Mouse (Mus musculus): ENCODE results near the gene Pdik1l. TPM values are rescaled to one million over a fixed set of nuclear protein-coding genes. Genes with fewer than 3 reads are reported as not detected.
A peak's percentile ranks its signal among the peaks of the same experiment; 100 is the strongest.

Gene Pdik1l
- polyA plus RNA-seq, 2 experiments = 9.6 to 18.4 TPM

DNA sequence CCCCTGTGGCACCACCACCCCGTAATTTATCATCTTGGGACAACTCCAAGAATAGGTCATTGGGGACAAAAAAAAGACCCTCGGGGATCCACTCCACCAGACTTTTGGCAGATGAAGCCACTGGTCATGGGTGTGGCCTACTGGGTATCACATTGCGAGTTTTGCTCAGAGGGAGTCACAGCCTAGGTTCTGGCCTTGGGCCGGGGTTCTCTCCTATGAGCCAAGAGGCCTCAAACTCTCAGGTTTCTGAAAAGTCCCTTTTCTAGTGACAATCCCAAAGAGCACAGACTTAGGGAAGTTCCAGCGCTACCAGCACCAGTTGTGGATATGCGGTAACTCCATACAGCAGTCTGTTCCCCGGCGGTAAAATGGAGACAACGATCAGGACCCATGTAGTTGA is 23.0 kb upstream of the Pdik1l start:
- no peak overlapping the region for H3K9ac ChIP-seq (ENCODE audit: low read depth, low read length, severe bottlenecking)
- no peak for TF ChIP-seq POLR2A (IDR thresholded peaks at IDR 0.05; ENCODE audit: borderline replicate concordance, extremely low read depth, insufficient read depth, insufficient read length)
- H3K36me3 ChIP-seq (ENCODE audit: control insufficient read depth, insufficient read depth, low read length) = no peaks in the 10 kb centered on the region
- no peaks in the 10 kb centered on the region; the same call in 1 of the 2 replicates for H3K9me3 ChIP-seq (ENCODE audit: control insufficient read depth, low read length)
- WGBS = 84% methylated on average over 9 of the region's 9 CpGs
- ATAC-seq (ENCODE audit: low FRiP score, low read depth) (no peak), DNase-seq (ENCODE audit: low spot score) (no peak)
- no peak overlapping the region for H3K4me3 ChIP-seq (replicated peaks; ENCODE audit: low read length)
- no peak overlapping the region for H3K27ac ChIP-seq (replicated peaks; ENCODE audit: low read depth, low read length)
- peaks cover 14% of the 10 kb centered on the region for H3K4me1 ChIP-seq (ENCODE audit: control insufficient read depth, insufficient read depth, low read length)
- no peaks in the 10 kb centered on the region for H3K27me3 ChIP-seq (ENCODE audit: control insufficient read depth, insufficient read depth, low read length)
- H3K4me2 ChIP-seq (replicated peaks; ENCODE audit: low read depth, low read length, severe bottlenecking) = no peak overlapping the region

- H3K4me2 ChIP-seq (replicated peaks; ENCODE audit: low read depth, low read length, severe bottlenecking) = no peak overlapping the region
- H3K4me1 ChIP-seq (ENCODE audit: control insufficient read depth, insufficient read depth, low read length) = peaks cover 14% of the 10 kb centered on the region
- no peaks in the 10 kb centered on the region for H3K27me3 ChIP-seq (ENCODE audit: control insufficient read depth, insufficient read depth, low read length)
- no peaks in the 10 kb centered on the region for H3K36me3 ChIP-seq (ENCODE audit: control insufficient read depth, insufficient read depth, low read length)
- H3K9ac ChIP-seq (ENCODE audit: low read depth, low read length, severe bottlenecking) = no peak overlapping the region
- no peak overlapping the region for H3K27ac ChIP-seq (replicated peaks; ENCODE audit: low read depth, low read length)
- no peak for TF ChIP-seq POLR2A (IDR thresholded peaks at IDR 0.05; ENCODE audit: borderline replicate concordance, extremely low read depth, insufficient read depth, insufficient read length)
- no peak for DNase-seq (ENCODE audit: low spot score)
- 85% methylated on average over 7 of the region's 7 CpGs for WGBS
- ATAC-seq (ENCODE audit: low FRiP score, low read depth) = no peak
- no peaks in the 10 kb centered on the region; the same call in 1 of the 2 replicates for H3K9me3 ChIP-seq (ENCODE audit: control insufficient read depth, low read length)
- H3K4me3 ChIP-seq (replicated peaks; ENCODE audit: low read length) = no peak overlapping the region
Measured at GRCm38 (mm10) chr4:134310106-134310505, 22.4 kb upstream of the Pdik1l start.

- Histone ChIP-seq H3K4me2 (replicated peaks; ENCODE audit: low read depth, low read length, severe bottlenecking) (no peak overlapping the region; the same call in 1 of the 2 replicates), H3K4me1 (ENCODE audit: control insufficient read depth, insufficient read depth, low read length) (peaks cover 7% of the 10 kb centered on the region), H3K27me3 (ENCODE audit: control insufficient read depth, insufficient read depth, low read length) (no peaks in the 10 kb centered on the region), H3K9ac (ENCODE audit: low read depth, low read length, severe bottlenecking) (no peak overlapping the region), H3K27ac (replicated peaks; ENCODE audit: low read depth, low read length) (no peak overlapping the region), H3K4me3 (replicated peaks; ENCODE audit: low read length) (no peak overlapping the region), H3K9me3 (ENCODE audit: control insufficient read depth, low read length) (no peaks in the 10 kb centered on the region), H3K36me3 (ENCODE audit: control insufficient read depth, insufficient read depth, low read length) (no peaks in the 10 kb centered on the region)
- 11% methylated on average over 12 of the region's 12 CpGs for WGBS
- ATAC-seq (ENCODE audit: low FRiP score, low read depth) = no peak
- TF ChIP-seq POLR2A (IDR thresholded peaks at IDR 0.05; ENCODE audit: borderline replicate concordance, extremely low read depth, insufficient read depth, insufficient read length) = no peak
- peak; percentile 60 for DNase-seq (ENCODE audit: low spot score)
Measured at GRCm38 (mm10) chr4:134307367-134308072, 19.8 kb upstream of the Pdik1l start.

DNA sequence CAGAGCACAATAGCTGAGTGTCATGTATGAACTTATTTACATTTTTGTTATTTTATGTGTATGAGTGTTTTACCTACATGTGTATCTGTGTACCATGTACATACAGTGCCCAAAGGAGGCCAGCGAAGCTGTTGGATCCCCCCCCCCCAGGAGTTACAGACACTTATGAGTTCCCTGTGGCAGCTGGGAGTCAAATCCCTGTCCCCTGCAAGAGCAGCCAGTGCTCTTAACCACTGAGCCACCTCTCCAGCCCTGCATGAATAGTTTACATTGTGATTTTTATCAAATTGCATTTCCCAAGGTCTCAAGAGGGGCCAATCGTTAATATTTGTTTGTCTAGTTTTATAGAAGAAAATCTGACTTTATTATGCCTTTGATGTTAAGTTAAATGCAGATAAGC is 19.3 kb upstream of the Pdik1l start:
- H3K9me3 ChIP-seq (ENCODE audit: control insufficient read depth, low read length) = no peaks in the 10 kb centered on the region
- no peak overlapping the region for H3K9ac ChIP-seq (ENCODE audit: low read depth, low read length, severe bottlenecking)
- H3K4me3 ChIP-seq (replicated peaks; ENCODE audit: low read length) = no peak overlapping the region
- no peak overlapping the region for H3K27ac ChIP-seq (replicated peaks; ENCODE audit: low read depth, low read length)
- no peaks in the 10 kb centered on the region for H3K36me3 ChIP-seq (ENCODE audit: control insufficient read depth, insufficient read depth, low read length)
- whole genome bisulfite sequencing = 63% methylated on average over 2 of the region's 2 CpGs
- H3K4me1 ChIP-seq (ENCODE audit: control insufficient read depth, insufficient read depth, low read length) = peaks cover 7% of the 10 kb centered on the region
- DNase-seq (ENCODE audit: low spot score) = no peak
- no peak for TF ChIP-seq POLR2A (IDR thresholded peaks at IDR 0.05; ENCODE audit: borderline replicate concordance, extremely low read depth, insufficient read depth, insufficient read length)
- ATAC-seq (ENCODE audit: low FRiP score, low read depth) = no peak
- H3K27me3 ChIP-seq (ENCODE audit: control insufficient read depth, insufficient read depth, low read length) = no peaks in the 10 kb centered on the region
- H3K4me2 ChIP-seq (replicated peaks; ENCODE audit: low read depth, low read length, severe bottlenecking) = no peak overlapping the region

DNA sequence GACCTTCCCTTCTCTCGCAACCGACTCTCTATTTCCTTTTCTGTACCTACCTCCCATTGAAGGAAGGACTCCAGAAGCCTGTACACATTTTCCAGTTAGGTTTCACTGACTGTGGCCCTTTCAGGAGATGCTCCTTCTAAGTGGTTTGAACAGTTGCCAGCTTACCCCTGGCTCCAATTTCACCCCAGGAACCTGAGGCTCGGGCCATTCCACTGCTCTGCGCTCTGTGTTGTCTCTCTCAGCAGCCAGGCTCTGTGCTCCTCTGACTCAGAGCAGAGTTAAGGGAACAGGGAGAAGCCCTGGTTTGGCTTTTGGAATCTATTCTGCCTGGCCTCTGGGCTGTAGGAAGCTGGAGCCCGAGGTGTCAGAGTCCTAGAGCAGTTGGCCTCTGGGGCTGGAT is 14.4 kb upstream of the Pdik1l start:
- H3K27ac ChIP-seq (replicated peaks; ENCODE audit: low read depth, low read length) = no peak overlapping the region
- H3K4me3 ChIP-seq (replicated peaks; ENCODE audit: low read length) = no peak overlapping the region
- WGBS = 76% methylated on average over 5 of the region's 5 CpGs
- no peak overlapping the region for H3K9ac ChIP-seq (ENCODE audit: low read depth, low read length, severe bottlenecking)
- no peaks in the 10 kb centered on the region for H3K36me3 ChIP-seq (ENCODE audit: control insufficient read depth, insufficient read depth, low read length)
- ATAC-seq (ENCODE audit: low FRiP score, low read depth) = no peak
- H3K9me3 ChIP-seq (ENCODE audit: control insufficient read depth, low read length) = no peaks in the 10 kb centered on the region
- DNase-seq (ENCODE audit: low spot score) = no peak
- H3K27me3 ChIP-seq (ENCODE audit: control insufficient read depth, insufficient read depth, low read length) = no peaks in the 10 kb centered on the region
- H3K4me1 ChIP-seq (ENCODE audit: control insufficient read depth, insufficient read depth, low read length) = peaks cover 2% of the 10 kb centered on the region; the same call in 1 of the 2 replicates
- TF ChIP-seq POLR2A (IDR thresholded peaks at IDR 0.05; ENCODE audit: borderline replicate concordance, extremely low read depth, insufficient read depth, insufficient read length) = no peak
- no peak overlapping the region for H3K4me2 ChIP-seq (replicated peaks; ENCODE audit: low read depth, low read length, severe bottlenecking)

Data from limb, embryonic 14.5 days (tissue).